Mouse (Mus musculus) right cerebral cortex, postnatal 36 days (tissue): ENCODE data around the gene Rab5if.
"Not testable (repeated sequence)": the region's sequence is repeated elsewhere in the genome, so short reads cannot be mapped to it uniquely, and the experiment has no call there.

Experiments used
- DNase-seq, 2 experiments: peaks; one replicate each; pipeline ENCODE4 v3.0.0; 2022; ENCODE audit warnings: low spot score in 2 of 2, mixed read lengths in 1 of 2

Rab5if gene

DNA sequence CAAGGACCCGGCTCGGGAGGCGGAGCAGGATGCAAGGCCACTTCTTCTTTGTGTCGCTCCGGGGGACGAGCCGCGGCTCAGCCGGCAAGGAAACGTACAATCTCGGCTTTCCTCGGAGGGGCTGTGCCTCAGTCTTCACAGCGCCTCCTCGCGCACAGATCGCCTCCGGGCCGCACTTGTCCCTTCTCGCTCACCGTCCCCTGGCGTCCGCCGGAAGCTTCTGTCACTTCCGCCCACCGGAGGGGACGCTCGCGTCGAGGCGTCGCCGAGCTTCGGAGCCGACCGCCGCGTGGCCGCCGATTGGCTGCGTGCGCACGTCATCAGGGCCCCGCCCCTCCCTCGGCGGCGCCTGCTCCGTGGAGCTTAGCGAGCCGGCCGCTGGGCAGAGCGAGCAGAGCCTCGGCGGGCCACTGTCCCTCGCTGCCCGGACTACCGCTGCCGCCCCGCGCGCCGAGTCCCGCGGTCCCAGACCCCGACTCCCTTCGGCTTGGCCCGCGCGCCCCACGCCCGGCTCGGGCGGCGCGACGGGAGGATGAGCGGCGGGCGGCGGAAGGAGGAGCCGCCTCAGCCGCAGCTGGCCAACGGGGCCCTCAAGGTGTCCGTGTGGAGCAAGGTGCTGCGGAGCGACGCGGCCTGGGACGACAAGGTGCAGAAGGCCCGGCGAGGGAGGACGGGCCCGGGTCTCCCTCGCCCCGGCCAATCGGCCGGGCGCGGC lies at the start of gene Rab5if:
Rab5if (plus strand) TSS at position 357 of the 715 bp plus-strand sequence.
- DNase-seq: peak; percentile 95 to 96

DNA sequence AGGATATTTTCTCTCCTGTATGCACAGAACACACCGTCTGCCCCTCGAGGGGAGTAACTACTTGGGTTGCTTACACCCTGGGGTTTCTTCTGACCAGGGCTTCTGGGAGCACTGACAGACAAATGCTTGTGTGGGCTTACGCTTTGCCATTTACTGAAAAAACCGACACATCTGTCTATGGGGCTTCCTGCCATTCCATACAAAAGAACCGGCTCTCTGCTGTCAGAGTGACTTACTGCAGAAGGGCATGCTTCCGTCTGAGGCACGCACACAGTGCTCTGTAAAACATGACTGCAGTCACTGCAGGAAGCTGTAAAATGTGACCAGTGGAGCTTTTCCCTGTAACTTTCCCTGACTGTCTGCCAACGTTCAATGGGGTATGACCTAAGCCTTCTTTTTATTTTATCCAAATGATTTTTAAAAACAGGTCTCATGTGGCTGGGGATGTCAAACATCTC lies 48.6 kb upstream of the Rab5if start:
- DNase-seq: no peak

GRCm38 (mm10) chr2:156814893-156815292 lies 48.0 kb upstream of the Rab5if start:
- no peak for DNase-seq

GRCm38 (mm10) chr2:156815412-156815811 lies 47.5 kb upstream of the Rab5if start:
- no peak for DNase-seq

GRCm38 (mm10) chr2:156816116-156816515 lies 46.8 kb upstream of the Rab5if start:
- DNase-seq: no peak

GRCm38 (mm10) chr2:156825128-156825527 lies 37.8 kb upstream of the Rab5if start:
- DNase-seq: not testable (repeated sequence)

DNA sequence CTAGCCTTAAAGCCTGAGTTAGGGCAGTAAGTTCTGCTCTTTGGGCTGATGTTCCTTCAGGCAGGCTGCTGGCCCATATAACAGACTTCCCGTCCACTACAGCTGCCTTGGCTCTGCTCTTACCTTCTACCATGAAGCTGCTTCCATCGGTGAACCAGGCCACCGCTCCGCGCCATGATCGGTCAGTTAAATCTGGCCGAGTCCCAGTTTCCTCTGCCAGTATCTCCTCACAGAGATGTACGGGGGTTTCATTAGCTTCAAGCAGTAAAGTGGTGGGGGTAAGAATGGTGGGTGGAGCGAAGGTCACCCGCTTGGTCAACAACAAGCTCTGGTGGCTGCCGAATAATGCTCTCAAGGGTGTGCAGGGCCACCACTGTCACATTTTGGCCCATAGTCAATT lies 28.6 kb upstream of the Rab5if start:
- no peak for DNase-seq

GRCm38 (mm10) chr2:156838839-156839238 lies 24.1 kb upstream of the Rab5if start:
- DNase-seq: no peak

DNA sequence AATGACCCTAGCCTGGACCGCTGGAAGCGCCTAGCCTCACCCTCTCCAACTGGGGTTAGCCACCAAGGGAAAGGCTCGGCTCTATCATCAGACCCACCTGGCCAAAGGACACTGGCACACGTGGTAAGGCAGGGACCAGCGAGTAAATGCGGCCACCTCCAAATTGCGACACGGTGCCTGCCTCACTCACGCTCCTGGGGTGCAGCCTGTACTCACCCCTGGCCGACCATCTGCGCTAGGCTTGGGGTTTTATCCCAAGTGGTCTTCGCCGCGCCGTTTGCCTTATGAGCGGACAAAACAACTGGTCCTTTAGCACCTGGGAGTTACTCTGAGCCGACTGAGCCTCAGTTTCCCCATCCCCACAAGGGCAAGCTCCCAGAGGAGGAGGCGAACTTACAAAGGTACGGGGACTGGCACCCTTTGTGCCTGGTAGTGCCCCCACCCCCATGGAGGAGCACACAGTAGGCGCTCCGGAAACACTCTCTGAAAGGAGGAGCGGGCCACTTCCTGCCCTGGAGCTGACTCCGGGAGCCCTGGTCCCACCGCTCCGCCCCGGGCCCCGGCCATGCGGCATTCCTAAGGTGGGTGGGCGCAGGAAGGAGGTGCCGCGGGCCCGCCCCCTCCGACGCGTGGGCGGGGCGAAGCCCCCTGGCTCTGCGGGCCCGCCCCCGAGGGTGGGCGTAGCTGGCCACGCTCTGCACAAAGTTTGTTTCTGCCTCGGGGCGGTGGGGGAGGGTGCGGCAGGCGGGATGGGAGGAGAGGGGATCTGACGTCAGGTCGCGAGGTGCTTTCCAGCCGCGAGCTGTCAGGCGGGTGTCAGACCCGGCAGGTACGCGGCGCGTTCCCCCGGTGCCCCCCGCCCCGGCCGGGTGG lies 23.4 kb upstream of the Rab5if start, which contains the start of gene Tgif2:
Tgif2 (plus strand) TSS at position 689 of the 873 bp plus-strand sequence.
- no peak for DNase-seq

DNA sequence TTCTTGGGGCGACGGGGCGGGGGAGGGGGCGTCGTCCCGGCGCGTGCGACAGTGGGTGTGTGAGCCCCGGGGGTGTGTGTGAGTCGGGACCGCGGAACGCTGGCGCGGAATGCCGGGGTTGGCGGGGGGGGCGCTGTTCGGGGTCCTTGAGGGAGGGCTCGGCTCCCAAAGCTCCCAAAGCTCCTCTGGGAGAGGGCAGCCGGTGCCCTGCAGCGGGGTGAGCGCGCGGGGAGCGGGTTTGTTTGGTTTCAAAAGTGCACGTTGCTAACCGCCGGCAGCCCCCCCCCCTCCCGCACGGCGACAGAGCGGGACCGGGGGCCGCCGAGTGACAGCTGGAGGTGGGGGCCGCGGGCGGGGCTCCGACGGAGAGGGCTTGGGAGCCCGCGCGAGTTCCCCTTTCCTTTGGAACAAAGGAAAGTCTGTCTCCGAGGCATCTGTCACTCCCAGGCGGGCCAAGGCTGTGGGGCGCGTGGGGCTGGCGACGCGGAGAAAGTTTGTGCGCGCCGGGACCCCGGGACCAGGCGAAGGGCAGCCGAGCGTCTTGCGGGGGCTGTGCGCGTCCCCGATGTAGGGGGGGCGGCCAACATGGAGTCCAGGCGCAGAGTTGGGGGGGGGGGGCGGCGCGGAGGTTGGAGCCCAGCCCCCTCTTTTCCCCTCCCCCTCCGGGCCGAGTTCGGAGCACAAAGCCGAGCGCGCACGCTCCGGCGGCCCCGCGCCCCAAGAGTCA lies 22.5 kb upstream of the Rab5if start:
- no peak for DNase-seq

DNA sequence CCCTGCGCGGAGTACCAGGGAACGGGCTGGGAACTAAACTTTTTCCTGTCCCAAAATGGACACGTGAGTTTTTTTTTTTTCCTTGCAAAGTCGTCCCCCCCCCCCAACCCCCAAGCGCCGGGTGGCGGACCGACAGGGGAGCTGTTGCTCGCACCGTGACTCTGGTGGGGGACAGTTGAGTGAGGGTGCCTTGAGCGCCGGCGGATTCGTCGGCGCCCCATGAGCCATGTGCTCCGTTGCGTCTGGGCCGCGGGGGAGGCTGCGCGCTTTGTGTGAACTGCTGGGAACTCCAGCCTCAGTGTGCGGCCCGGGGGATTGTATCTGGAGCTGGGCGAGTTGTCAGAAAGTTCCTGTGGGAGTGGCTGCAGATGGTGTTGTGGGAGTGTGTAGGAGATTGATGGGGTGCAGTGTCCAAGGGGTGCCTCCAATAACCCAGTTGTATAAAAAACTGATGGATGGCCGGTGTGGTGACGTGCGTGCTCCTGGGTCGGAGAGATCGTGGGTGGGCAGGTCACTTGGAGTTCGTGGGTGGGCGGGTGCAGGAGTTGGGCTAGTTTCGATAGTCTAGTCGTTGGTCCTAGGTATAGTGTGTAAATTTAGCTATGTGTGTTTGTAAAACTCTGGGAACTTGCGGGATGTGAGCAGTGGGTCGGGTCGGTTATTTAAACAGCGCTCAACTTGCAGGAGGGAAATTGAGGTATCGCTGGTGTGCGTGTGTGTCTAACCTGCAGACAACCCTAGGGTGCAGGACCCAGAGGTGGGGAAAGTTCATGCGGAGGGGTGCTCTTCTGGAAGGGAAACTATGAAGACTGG lies 21.7 kb upstream of the Rab5if start:
- DNase-seq: peak; percentile 26 to 55

GRCm38 (mm10) chr2:156841841-156842706 lies 20.9 kb upstream of the Rab5if start:
- no peak for DNase-seq

DNA sequence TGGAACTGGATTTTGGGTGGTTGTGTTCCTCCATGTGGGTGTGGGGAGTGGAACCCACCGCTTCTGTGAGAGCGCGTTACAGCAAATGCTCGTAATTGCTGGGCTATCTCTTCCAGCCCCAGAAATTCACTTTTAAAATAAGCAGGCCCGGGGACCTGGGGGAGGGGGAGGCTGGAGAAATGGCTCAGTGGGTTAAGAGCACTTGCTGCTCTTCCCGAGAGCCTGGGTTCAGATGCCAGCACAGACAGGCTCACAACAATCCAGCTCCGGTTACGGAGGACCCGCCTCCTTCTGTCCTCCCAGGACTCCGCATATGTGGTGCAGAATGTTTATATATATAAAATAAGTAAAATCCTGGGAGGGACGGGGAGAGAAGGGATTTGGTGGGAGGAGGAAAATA lies 20.2 kb upstream of the Rab5if start:
- DNase-seq: no peak

GRCm38 (mm10) chr2:156843331-156843730 lies 19.6 kb upstream of the Rab5if start:
- no peak for DNase-seq

- no peak for DNase-seq
These were observed 18.2 kb upstream of the Rab5if start for GRCm38 (mm10) chr2:156844715-156845114.

DNA sequence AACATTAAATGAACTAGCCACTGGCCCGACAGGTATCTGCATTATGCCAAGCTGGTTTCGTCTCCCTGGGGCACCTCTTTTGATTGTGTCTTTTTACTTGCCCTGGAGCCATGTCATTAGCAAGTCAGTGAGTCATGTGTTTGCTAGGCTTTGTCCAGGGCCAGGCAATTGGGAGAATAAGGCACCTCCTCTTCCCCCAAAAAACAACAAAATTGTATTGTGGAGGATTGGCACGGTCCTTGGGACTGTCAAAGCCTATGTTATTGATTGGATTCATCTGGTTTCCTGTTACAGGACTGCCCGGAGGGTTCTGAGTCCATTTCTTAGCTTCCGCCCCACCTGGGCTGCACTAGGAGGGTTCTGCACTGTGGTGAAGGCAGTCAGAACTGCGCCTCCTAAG lies 15.3 kb upstream of the Rab5if start:
- no peak for DNase-seq

DNA sequence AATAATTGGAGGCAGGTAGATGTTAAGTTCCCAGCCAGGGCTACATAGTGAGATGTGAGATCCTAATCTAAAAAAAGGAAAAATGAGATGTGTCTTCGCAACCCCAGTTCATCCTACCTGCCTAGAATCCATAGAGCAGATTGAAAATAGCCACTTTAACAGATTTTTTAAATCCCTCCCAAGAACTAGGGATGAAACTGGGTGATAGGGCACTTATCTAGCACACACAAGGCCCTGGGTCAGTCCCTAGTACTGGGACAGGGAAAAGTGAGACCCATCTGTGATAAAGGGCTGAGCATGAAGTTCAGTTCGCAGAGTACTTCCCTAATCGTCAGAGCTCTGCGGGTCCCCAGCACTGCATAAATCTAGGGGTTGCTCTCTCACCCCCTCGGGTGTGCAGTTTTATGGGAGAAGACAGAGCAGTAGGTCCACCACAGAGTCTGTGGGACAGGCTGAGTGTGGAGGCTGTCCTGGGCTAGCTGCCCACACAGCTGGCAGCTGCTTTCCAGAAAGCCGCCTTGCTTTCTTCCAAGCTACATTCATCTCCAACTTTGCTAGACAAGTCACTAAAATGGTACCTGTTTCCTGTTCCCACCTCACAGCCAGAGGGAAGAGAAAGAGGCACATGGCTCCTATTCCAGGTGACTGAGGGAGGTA lies 14.3 kb upstream of the Rab5if start:
- no peak for DNase-seq

DNA sequence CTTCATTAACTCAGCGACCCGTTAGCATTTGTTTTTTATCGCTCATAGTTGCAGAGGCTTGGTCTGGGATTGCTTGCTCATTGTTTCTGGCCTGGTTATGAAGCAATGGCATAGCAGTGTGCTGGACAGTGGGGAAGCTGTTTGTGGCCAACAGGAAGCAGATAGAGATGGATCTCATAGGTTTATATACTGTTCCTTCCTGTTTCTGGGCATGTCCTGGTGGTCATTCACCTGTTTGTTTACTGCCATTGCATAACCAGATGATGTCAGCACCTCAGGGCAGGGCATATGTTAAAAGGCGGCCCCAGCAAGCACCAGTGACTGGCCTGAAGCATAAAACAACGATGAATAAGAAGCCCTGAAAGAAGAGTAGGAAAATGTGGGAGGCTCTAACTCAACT lies 12.4 kb upstream of the Rab5if start:
- DNase-seq: no peak

GRCm38 (mm10) chr2:156853584-156853983 lies 9.3 kb upstream of the Rab5if start:
- DNase-seq: not testable (repeated sequence)
